Mouse (Mus musculus): ENCODE measurements around the gene Gm8653.
"Not testable (repeated sequence)": the region's sequence is repeated elsewhere in the genome, so short reads cannot be mapped to it uniquely, and the experiment has no call there.

The Gm8653 gene

GRCm38 (mm10) chr7:22201164-22201563, at the start of gene Gm8653:
Gene Gm8653 (minus strand): TSS chr7:22201264.
- DNase-seq, result not testable (repeated sequence)

- DNase-seq, result not testable (repeated sequence)
Measured at GRCm38 (mm10) chr7:22229384-22229783, 28.3 kb upstream of the Gm8653 start, which contains the start of gene Gm8453. Gene Gm8453 (minus strand): TSS chr7:22229484.

DNA sequence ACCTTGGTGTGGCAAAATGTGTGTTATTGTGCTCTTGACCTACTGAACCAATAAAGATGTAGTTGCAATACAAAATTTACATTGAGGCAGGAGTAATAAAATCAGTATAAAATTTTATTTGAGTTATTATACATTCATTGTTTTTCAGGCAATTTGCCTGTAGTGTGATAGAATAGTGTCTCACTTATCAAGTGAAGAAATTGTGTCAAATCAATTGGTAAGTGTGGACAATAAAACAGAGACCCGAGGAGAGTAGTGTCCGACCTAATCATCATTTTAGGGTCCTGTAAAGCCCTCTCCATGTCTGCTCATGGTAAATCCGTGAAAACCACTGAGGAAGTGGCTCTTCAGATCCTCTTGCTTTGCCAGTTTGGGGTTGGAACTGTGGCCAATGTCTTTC, 12.0 kb downstream of the Gm8653 start, which contains the start of gene Vmn1r143:
Vmn1r143 (plus strand) TSS at position 301 of the 400 bp plus-strand sequence.
- not testable (repeated sequence) for DNase-seq

DNA sequence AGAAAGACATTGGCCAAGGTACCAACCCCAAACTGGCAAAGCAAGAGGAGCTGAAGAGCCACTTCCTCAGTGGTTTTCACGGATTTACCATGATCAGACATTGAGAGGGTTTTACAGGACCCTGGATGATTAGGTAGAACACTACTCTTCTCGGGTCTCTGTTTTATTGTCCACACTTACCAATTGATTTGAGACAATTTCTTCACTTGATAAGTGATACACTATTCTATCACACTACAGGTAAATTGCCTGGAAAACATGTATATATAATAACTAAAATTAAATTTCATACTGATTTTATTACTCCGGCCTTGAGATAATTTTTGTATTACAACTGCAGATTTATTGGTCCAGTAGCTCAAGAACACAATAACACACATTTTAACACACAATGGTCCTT, 37.1 kb downstream of the Gm8653 start, which contains the start of gene Vmn1r142:
Vmn1r142 (minus strand) TSS at position 101 of the 400 bp plus-strand sequence.
- not testable (repeated sequence) for DNase-seq

Data from cerebellum, adult 9-10 months (tissue).